ENCODE assay signal across 27 mouse cellular contexts in the genomic region with DNA sequence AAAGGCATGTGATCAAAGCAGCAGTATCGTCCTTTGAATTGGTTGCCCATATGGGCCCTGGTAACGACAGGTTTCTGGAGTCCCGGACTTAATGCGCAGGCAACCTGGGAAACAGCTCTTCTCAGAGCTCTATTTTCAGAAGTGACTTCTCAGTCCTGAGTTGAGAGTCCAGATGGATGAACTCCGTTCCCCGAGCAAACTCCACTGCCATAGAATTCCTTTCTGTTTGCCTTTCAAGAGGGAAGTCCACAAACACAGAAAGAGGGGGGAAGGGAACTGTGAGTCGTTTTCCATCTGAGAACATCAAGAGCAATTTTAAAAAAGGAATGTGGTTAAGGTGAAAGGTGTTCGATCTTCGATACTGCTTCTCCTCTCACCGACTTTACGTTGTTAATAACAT.
DNase-seq lines count a peak whose midpoint lies in the region; ATAC-seq and TF ChIP-seq lines count a peak whose summit lies in the region.
"Had no signal": no experiment of that assay in that cellular context is flagged by ENCODE, and none has a peak within 500 bp of the region (broad histone marks: within the 10 kb centered on the region; RNA-seq: fewer than 3 reads in every experiment).

No protein-coding gene starts in this region.

- peak; percentile 58 for DNase-seq in kidney, adult 11 months
- DNase-seq in liver, postnatal 0 days: no peak
- no peak for DNase-seq in liver, embryonic 11.5 days (ENCODE audit: low spot score)
- DNase-seq in kidney, postnatal 14 days: peak; percentile 5
- no peak for DNase-seq in frontal cortex, adult 2 months (ENCODE audit: extremely low spot score in 1 of 2, low spot score in 1 of 2)
- no peak for DNase-seq in gastrocnemius, postnatal 25 days
- DNase-seq: adrenal gland, adult 2 months; cerebellum, adult 11-12 months; cerebellum, postnatal 10 days; embryo, embryonic 11 days; gastrocnemius, postnatal 36 days; heart, adult 2 months; heart, postnatal 14 days; retina, postnatal 1 day; right cerebral cortex, postnatal 25 days; thymus, postnatal 25 days had no signal

- TF ChIP-seq CTCF in liver, postnatal 0 days (IDR thresholded peaks at IDR 0.05; ENCODE audit: low read depth): no peak

- no peak for ATAC-seq in kidney, embryonic 15.5 days (replicated peaks; ENCODE audit: low FRiP score)
- 0 out of 2 replicates have a peak, but pooled peaks have one; percentile 33 for ATAC-seq in liver, postnatal 0 days
- no peak for ATAC-seq in liver, embryonic 11.5 days (replicated peaks; ENCODE audit: low FRiP score)
- ATAC-seq: forebrain, embryonic 13.5 days; hindbrain, postnatal 0 days; intestine, postnatal 0 days; lung, postnatal 0 days; midbrain, embryonic 15.5 days had no signal

- TF ChIP-seq EP300 in liver, postnatal 0 days (IDR thresholded peaks at IDR 0.05; ENCODE audit: low read depth): no peak

- no peak overlapping the region for H3K4me2 ChIP-seq in kidney, embryonic 15.5 days
- no peak overlapping the region; the same call in 1 of the 2 replicates for H3K4me2 ChIP-seq in liver, postnatal 0 days (ENCODE audit: low read depth, low read length)
- H3K4me2 ChIP-seq in liver, embryonic 11.5 days: no peak overlapping the region
- H3K4me2 ChIP-seq: forebrain, embryonic 13.5 days; heart, embryonic 13.5 days; midbrain, embryonic 15.5 days; neural tube, embryonic 13.5 days; stomach, embryonic 15.5 days had no signal

- H3K4me1 ChIP-seq in kidney, embryonic 15.5 days: peaks cover 6% of the 10 kb centered on the region; the same call in 1 of the 2 replicates
- H3K4me1 ChIP-seq in liver, postnatal 0 days (ENCODE audit: insufficient read depth): no peaks in the 10 kb centered on the region
- H3K4me1 ChIP-seq in liver, embryonic 11.5 days (replicated peaks; ENCODE audit: control insufficient read depth, insufficient read depth, low read length): no peaks in the 10 kb centered on the region
- H3K4me1 ChIP-seq: forebrain, embryonic 13.5 days; heart, embryonic 13.5 days; midbrain, embryonic 15.5 days; neural tube, embryonic 13.5 days; stomach, embryonic 15.5 days had no signal

- no peak overlapping the region for H3K27ac ChIP-seq in kidney, embryonic 15.5 days
- no peak overlapping the region for H3K27ac ChIP-seq in liver, postnatal 0 days (ENCODE audit: low read depth)
- no peak overlapping the region for H3K27ac ChIP-seq in liver, embryonic 11.5 days (ENCODE audit: low read depth, low read length)
- H3K27ac ChIP-seq: forebrain, embryonic 13.5 days; heart, adult 2 months; heart, embryonic 13.5 days; hindbrain, postnatal 0 days; macrophage; midbrain, embryonic 15.5 days; neural tube, embryonic 13.5 days; stomach, embryonic 15.5 days had no signal

- no peaks in the 10 kb centered on the region for H3K9me3 ChIP-seq in kidney, embryonic 15.5 days (replicated peaks)
- no peaks in the 10 kb centered on the region for H3K9me3 ChIP-seq in liver, postnatal 0 days (ENCODE audit: low read length)
- H3K9me3 ChIP-seq in liver, embryonic 11.5 days (ENCODE audit: control insufficient read depth, low read length): no peaks in the 10 kb centered on the region
- H3K9me3 ChIP-seq: forebrain, embryonic 13.5 days; heart, embryonic 13.5 days; midbrain, embryonic 15.5 days; neural tube, embryonic 13.5 days; stomach, embryonic 15.5 days had no signal

- H3K36me3 ChIP-seq in kidney, embryonic 15.5 days: no peaks in the 10 kb centered on the region
- no peaks in the 10 kb centered on the region for H3K36me3 ChIP-seq in liver, postnatal 0 days (replicated peaks; ENCODE audit: insufficient read depth, low read length)
- no peaks in the 10 kb centered on the region for H3K36me3 ChIP-seq in liver, embryonic 11.5 days (ENCODE audit: control insufficient read depth, insufficient read depth, low read length)
- H3K36me3 ChIP-seq: heart, embryonic 13.5 days; midbrain, embryonic 15.5 days; neural tube, embryonic 13.5 days; stomach, embryonic 15.5 days had no signal

- no peak overlapping the region for H3K4me3 ChIP-seq in kidney, embryonic 15.5 days (replicated peaks)
- H3K4me3 ChIP-seq in liver, postnatal 0 days (ENCODE audit: low read depth, low read length): no peak overlapping the region
- no peak overlapping the region for H3K4me3 ChIP-seq in liver, embryonic 11.5 days (ENCODE audit: low read depth, low read length)
- H3K4me3 ChIP-seq: forebrain, embryonic 13.5 days; heart, adult 2 months; heart, embryonic 13.5 days; midbrain, embryonic 15.5 days; myocyte; neural tube, embryonic 13.5 days; stomach, embryonic 15.5 days had no signal

- 84% methylated on average over 11 of the region's 11 CpGs for WGBS in kidney, embryonic 15.5 days
- 78% methylated on average over 11 of the region's 11 CpGs for WGBS in liver, postnatal 0 days (ENCODE audit: insufficient replicate concordance)
- WGBS in liver, embryonic 11.5 days: 83% methylated on average over 11 of the region's 11 CpGs

- no peaks in the 10 kb centered on the region for H3K27me3 ChIP-seq in kidney, embryonic 15.5 days
- no peaks in the 10 kb centered on the region for H3K27me3 ChIP-seq in liver, postnatal 0 days (ENCODE audit: insufficient read depth, low read length)
- no peaks in the 10 kb centered on the region for H3K27me3 ChIP-seq in liver, embryonic 11.5 days (replicated peaks; ENCODE audit: control insufficient read depth, insufficient read depth, low read length)
- H3K27me3 ChIP-seq: forebrain, embryonic 13.5 days; heart, embryonic 13.5 days; midbrain, embryonic 15.5 days; neural tube, embryonic 13.5 days; stomach, embryonic 15.5 days had no signal

- no peak overlapping the region for H3K9ac ChIP-seq in kidney, embryonic 15.5 days
- H3K9ac ChIP-seq in liver, postnatal 0 days (replicated peaks): no peak overlapping the region
- H3K9ac ChIP-seq in liver, embryonic 11.5 days (ENCODE audit: low read depth, low read length): no peak overlapping the region
- H3K9ac ChIP-seq: forebrain, embryonic 13.5 days; heart, embryonic 13.5 days; midbrain, embryonic 15.5 days; neural tube, embryonic 13.5 days; stomach, embryonic 15.5 days had no signal

Comparison
In these comparisons a context has a peak if more than half of its experiments do, and no peak if none do; other contexts are left out.
1. DNase-seq: peak in kidney, adult 11 months (single experiment) and kidney, postnatal 14 days (single experiment); none in liver, postnatal 0 days (single experiment), liver, embryonic 11.5 days (single experiment), frontal cortex, adult 2 months (0 of 2) and gastrocnemius, postnatal 25 days (single experiment).